Mouse (Mus musculus) layer of hippocampus, adult 2 months (tissue): ENCODE measurements around the gene Gm32742. TPM values are rescaled to one million over a fixed set of nuclear protein-coding genes. Genes with fewer than 3 reads are reported as not detected.

Experiments used
- DNase-seq, 2 experiments: peaks; one replicate each; pipeline ENCODE4 v3.0.0; 2022; ENCODE audit warnings: low spot score in 2 of 2
- H3K27ac ChIP-seq: fragments of 200-600 bp; 2 replicates; pipeline ENCODE4 v1.8.1; 2022
- H3K4me3 ChIP-seq: fragments of 200-600 bp; 2 replicates; pipeline ENCODE4 v1.8.1; 2022; ENCODE audit warnings: mild to moderate bottlenecking
- CTCF ChIP-seq: fragments of 200-600 bp; conservative IDR thresholded peaks from 2 replicates; pipeline ENCODE4 v1.8.1; 2022; ENCODE audit warnings: antibody characterized with exemption, mild to moderate bottlenecking, moderate library complexity
- microRNA-seq, 2 experiments: library from miRNA; unstranded; fragments of <30 nt; microRNA quantifications; one replicate each; pipeline ENCODE4 v1.2.0; 2021
- total RNA-seq, 2 experiments: library from RNA; stranded (reverse); gene quantifications; 2 replicates each; pipeline ENCODE4 v1.2.3; 2021

The Gm32742 gene
- total RNA-seq, 2 experiments from 2014 or later, result not detected

GRCm38 (mm10) chr9:51138301-51138700 lies 27.0 kb downstream of the Gm32742 start:
- Histone ChIP-seq H3K27ac (no peak overlapping the region), H3K4me3 (no peak overlapping the region)
- DNase-seq, result no peak
- TF ChIP-seq CTCF, result no peak

- no peak for TF ChIP-seq CTCF
- DNase-seq, result no peak
- Histone ChIP-seq H3K27ac (no peak overlapping the region), H3K4me3 (no peak overlapping the region)
These were observed 27.5 kb downstream of the Gm32742 start for GRCm38 (mm10) chr9:51137836-51138235.

GRCm38 (mm10) chr9:51137432-51137831 lies 27.9 kb downstream of the Gm32742 start:
- H3K27ac ChIP-seq, result no peak overlapping the region
- no peak overlapping the region for H3K4me3 ChIP-seq
- TF ChIP-seq CTCF, result no peak
- no peak for DNase-seq

- TF ChIP-seq CTCF, result peak; percentile 89
These were observed 28.3 kb downstream of the Gm32742 start for GRCm38 (mm10) chr9:51136985-51137384.

GRCm38 (mm10) chr9:51114767-51115166 lies 50.5 kb downstream of the Gm32742 start:
- no peak overlapping the region for H3K27ac ChIP-seq
- TF ChIP-seq CTCF, result no peak
- DNase-seq, result no peak
- H3K4me3 ChIP-seq, result no peak overlapping the region

More at GRCm38 (mm10) chr9:51136985-51137384, 28.3 kb downstream of the Gm32742 start:
- Histone ChIP-seq H3K4me3 (no peak overlapping the region), H3K27ac (no peak overlapping the region)
- DNase-seq, result peak in 1 of 2 experiments; percentile 36

GRCm38 (mm10) chr9:51105751-51106150 lies 59.6 kb downstream of the Gm32742 start:
- no peak for TF ChIP-seq CTCF
- H3K27ac ChIP-seq, result no peak overlapping the region

GRCm38 (mm10) chr9:51103808-51104514 lies 61.4 kb downstream of the Gm32742 start:
- Histone ChIP-seq H3K4me3 (peak overlapping the region; percentile 65), H3K27ac (peak overlapping the region; percentile 79)
- no peak for DNase-seq
- TF ChIP-seq CTCF, result no peak

More at GRCm38 (mm10) chr9:51105751-51106150, 59.6 kb downstream of the Gm32742 start:
- no peak overlapping the region for H3K4me3 ChIP-seq
- DNase-seq, result no peak

GRCm38 (mm10) chr9:51102963-51103807 lies 62.1 kb downstream of the Gm32742 start:
- peak in 1 of 2 experiments; percentile 27 for DNase-seq
- H3K27ac ChIP-seq, result peak overlapping the region; percentile 79
- peak overlapping the region; percentile 65 for H3K4me3 ChIP-seq
- no peak for TF ChIP-seq CTCF

- Histone ChIP-seq H3K27ac (no peak within 1 kb of the TSS), H3K4me3 (peak within 1 kb of the TSS; percentile 28)
- DNase-seq, result no peak
- peak; percentile 26; the same call in 1 of the 2 replicates for TF ChIP-seq CTCF
These were observed 63.4 kb downstream of the Gm32742 start, which contains the start of gene 4833427G06Rik for GRCm38 (mm10) chr9:51101756-51102425. TSS of gene 4833427G06Rik (minus strand) at chr9:51102078.

- no peak for DNase-seq
- Histone ChIP-seq H3K4me3 (no peak overlapping the region), H3K27ac (no peak overlapping the region)
- no peak for TF ChIP-seq CTCF
These were observed 69.0 kb downstream of the Gm32742 start for GRCm38 (mm10) chr9:51096306-51096705.

GRCm38 (mm10) chr9:51093697-51094096 lies 71.6 kb downstream of the Gm32742 start:
- no peak overlapping the region for H3K27ac ChIP-seq
- DNase-seq, result no peak
- TF ChIP-seq CTCF, result no peak

GRCm38 (mm10) chr9:51081614-51082013 lies 83.7 kb downstream of the Gm32742 start:
- no peak for DNase-seq
- Histone ChIP-seq H3K4me3 (no peak overlapping the region), H3K27ac (no peak overlapping the region)
- no peak for TF ChIP-seq CTCF

More at GRCm38 (mm10) chr9:51093697-51094096, 71.6 kb downstream of the Gm32742 start:
- no peak overlapping the region for H3K4me3 ChIP-seq

Small RNA genes within 50 kb of the gene (microRNA-seq; reads per million reads assigned to microRNA genes)
- gene Mir34b, result 21.7 to 25.2 reads per million in 2 experiments
- 182 to 834 reads per million in 2 experiments for gene Mir34c

Other genes starting within 250 kb of the Gm32742 start
- gene Sik2, start 156.4 kb downstream of the Gm32742 start, total RNA-seq, result 10 to 100 TPM; 39.5 to 45.2 TPM
- gene Btg4, start 104.6 kb downstream of the Gm32742 start, total RNA-seq, result not detected
- 1 to 10 TPM; 3.8 to 4.7 TPM for gene Layn, start 88.4 kb downstream of the Gm32742 start, total RNA-seq
- not detected for gene 4833427G06Rik, start 63.4 kb downstream of the Gm32742 start, total RNA-seq
- gene Pou2af1, start 48.2 kb upstream of the Gm32742 start, total RNA-seq, result not detected
- gene Colca2, start 113.1 kb upstream of the Gm32742 start, total RNA-seq, result 1 to 10 TPM in 1 of 2 experiments, under 1 TPM in 1; 0.38 to 1.1 TPM
- not detected for gene 1810046K07Rik, start 163.4 kb upstream of the Gm32742 start, total RNA-seq